Mouse (Mus musculus) embryonic facial prominence, embryonic 13.5 days (tissue): ENCODE data around the gene Arhgap33. TPM values are rescaled to one million over a fixed set of nuclear protein-coding genes. Genes with fewer than 3 reads are reported as not detected.

Experiments
- ATAC-seq: fragments of 200-750 bp; cut with Nextera tagmentation; 2 replicates; pipeline ENCODE4 v1.8.0; 2017; ENCODE audit warnings: low read depth; ENCODE audit not compliant: insufficient number of reproducible peaks, insufficient read depth, low FRiP score, low TSS enrichment
- H3K27ac ChIP-seq: fragments of 300-500 bp; sonication (generic); 2 replicates; pipeline ENCODE4 v1.5.1; 2015; ENCODE audit warnings: moderate library complexity, mild to moderate bottlenecking, inconsistent platforms
- H3K27me3 ChIP-seq: fragments of 300-500 bp; sonication (generic); 2 replicates; pipeline ENCODE4 v1.6.1; 2015; ENCODE audit warnings: mild to moderate bottlenecking, inconsistent platforms
- H3K36me3 ChIP-seq: fragments of 300-500 bp; sonication (generic); 2 replicates; pipeline ENCODE4 v1.6.1; 2015; ENCODE audit warnings: mild to moderate bottlenecking, inconsistent platforms
- H3K4me1 ChIP-seq: fragments of 300-500 bp; sonication (generic); 2 replicates; pipeline ENCODE4 v1.6.1; 2015; ENCODE audit warnings: inconsistent platforms
- H3K4me2 ChIP-seq: fragments of 300-500 bp; sonication (generic); 2 replicates; pipeline ENCODE4 v1.6.1; 2015; ENCODE audit warnings: moderate library complexity, mild to moderate bottlenecking, inconsistent platforms
- H3K4me3 ChIP-seq: fragments of 300-500 bp; sonication (generic); 2 replicates; pipeline ENCODE4 v1.5.1; 2015; ENCODE audit warnings: mild to moderate bottlenecking, inconsistent platforms
- H3K9ac ChIP-seq: fragments of 300-500 bp; sonication (generic); 2 replicates; pipeline ENCODE4 v1.6.1; 2015; ENCODE audit warnings: mild to moderate bottlenecking, inconsistent platforms
- H3K9me3 ChIP-seq: fragments of 300-500 bp; sonication (generic); 2 replicates; pipeline ENCODE4 v1.6.1; 2016; ENCODE audit warnings: inconsistent platforms
- WGBS: fragments of 180-500 bp; shearing (Covaris S2); methylation state at CpG from one replicate; pipeline ENCODE4 v1.1.7; 2015; ENCODE audit warnings: mixed read lengths; 5-methylcytosine and 5-hydroxymethylcytosine counted together
- polyA plus RNA-seq: library from polyadenylated mRNA; unstranded; fragments of >200 nt; fragmentation: Nextera tagmentation; extraction: Ambion mirVana; gene quantifications from 2 replicates; pipeline ENCODE4 v1.2.1, GENCODE M21; 2015

Arhgap33 gene
- polyA plus RNA-seq, 1 experiment from 2014 or later = 17.5 TPM

- H3K4me1 ChIP-seq = peaks cover 20% of the 10 kb centered on the region
- H3K27ac ChIP-seq = peak overlapping the region; percentile 99
- peaks cover 43% of the 10 kb centered on the region for H3K36me3 ChIP-seq
- H3K4me2 ChIP-seq = peak overlapping the region; percentile 94
- peak; percentile 60 for ATAC-seq
- H3K9me3 ChIP-seq = no peaks in the 10 kb centered on the region
- 2% methylated on average over 10 of the region's 10 CpGs for WGBS
- H3K9ac ChIP-seq = peak overlapping the region; percentile 82
- H3K4me3 ChIP-seq = peak overlapping the region; percentile 61
- H3K27me3 ChIP-seq = no peaks in the 10 kb centered on the region
Observed at GRCm38 (mm10) chr7:30551445-30552101, 16.7 kb upstream of the Arhgap33 start.

GRCm38 (mm10) chr7:30550603-30551002 lies 15.7 kb upstream of the Arhgap33 start:
- H3K27ac ChIP-seq = no peak overlapping the region
- ATAC-seq = no peak
- H3K36me3 ChIP-seq = peaks cover 43% of the 10 kb centered on the region
- no peak overlapping the region for H3K9ac ChIP-seq
- WGBS = 95% methylated on average over 1 of the region's 1 CpGs
- no peaks in the 10 kb centered on the region for H3K9me3 ChIP-seq
- H3K4me3 ChIP-seq = no peak overlapping the region
- H3K4me2 ChIP-seq = no peak overlapping the region
- peaks cover 20% of the 10 kb centered on the region for H3K4me1 ChIP-seq
- no peaks in the 10 kb centered on the region for H3K27me3 ChIP-seq

- Histone ChIP-seq H3K27me3 (no peaks in the 10 kb centered on the region), H3K9ac (no peak overlapping the region), H3K4me2 (no peak overlapping the region), H3K4me3 (no peak overlapping the region), H3K36me3 (peaks cover 38% of the 10 kb centered on the region), H3K9me3 (no peaks in the 10 kb centered on the region), H3K27ac (no peak overlapping the region), H3K4me1 (peaks cover 20% of the 10 kb centered on the region)
- 89% methylated on average over 2 of the region's 2 CpGs for WGBS
- ATAC-seq = no peak
Observed at GRCm38 (mm10) chr7:30549880-30550279, 15.0 kb upstream of the Arhgap33 start.

GRCm38 (mm10) chr7:30544327-30544726 lies 9.5 kb upstream of the Arhgap33 start:
- Histone ChIP-seq H3K9ac (no peak overlapping the region), H3K4me3 (no peak overlapping the region), H3K9me3 (no peaks in the 10 kb centered on the region), H3K27me3 (no peaks in the 10 kb centered on the region), H3K36me3 (peaks cover 58% of the 10 kb centered on the region), H3K4me1 (no peaks in the 10 kb centered on the region), H3K4me2 (no peak overlapping the region), H3K27ac (no peak overlapping the region)
- 93% methylated on average over 2 of the region's 2 CpGs for WGBS
- ATAC-seq = no peak

GRCm38 (mm10) chr7:30540572-30540971 lies 5.7 kb upstream of the Arhgap33 start:
- H3K9ac ChIP-seq = 0 out of 2 replicates have a peak overlapping the region, but pooled peaks have one; percentile 27
- H3K4me3 ChIP-seq = no peak overlapping the region
- no peak overlapping the region for H3K4me2 ChIP-seq
- peaks cover 43% of the 10 kb centered on the region for H3K36me3 ChIP-seq
- H3K9me3 ChIP-seq = no peaks in the 10 kb centered on the region
- H3K27ac ChIP-seq = no peak overlapping the region
- 92% methylated on average over 7 of the region's 7 CpGs for WGBS
- H3K4me1 ChIP-seq = peaks cover under 1% of the 10 kb centered on the region
- no peaks in the 10 kb centered on the region for H3K27me3 ChIP-seq
- ATAC-seq = no peak

GRCm38 (mm10) chr7:30533941-30534632 lies 773 bp downstream of the Arhgap33 start:
- WGBS = 6% methylated on average over 25 of the region's 26 CpGs
- peak overlapping the region; percentile 78 for H3K9ac ChIP-seq
- peak overlapping the region; percentile 76 for H3K4me2 ChIP-seq
- no peak for ATAC-seq
- no peaks in the 10 kb centered on the region for H3K27me3 ChIP-seq
- peak overlapping the region; percentile 70 for H3K4me3 ChIP-seq
- peak overlapping the region; percentile 71 for H3K27ac ChIP-seq
- H3K36me3 ChIP-seq = peaks cover 40% of the 10 kb centered on the region
- peaks cover 34% of the 10 kb centered on the region for H3K4me1 ChIP-seq
- no peaks in the 10 kb centered on the region for H3K9me3 ChIP-seq

- Histone ChIP-seq H3K4me1 (peaks cover 34% of the 10 kb centered on the region), H3K9me3 (no peaks in the 10 kb centered on the region), H3K4me3 (no peak overlapping the region; the same call in 1 of the 2 replicates), H3K4me2 (peak overlapping the region; percentile 76), H3K36me3 (peaks cover 43% of the 10 kb centered on the region), H3K9ac (peak overlapping the region; percentile 78), H3K27ac (no peak overlapping the region), H3K27me3 (no peaks in the 10 kb centered on the region)
- 19% methylated on average over 8 of the region's 8 CpGs for WGBS
- no peak for ATAC-seq
Observed at GRCm38 (mm10) chr7:30532931-30533330, 1.9 kb downstream of the Arhgap33 start.

- no peak overlapping the region for H3K4me2 ChIP-seq
- H3K27me3 ChIP-seq = no peaks in the 10 kb centered on the region
- H3K36me3 ChIP-seq = peaks cover 57% of the 10 kb centered on the region
- ATAC-seq = no peak
- no peak overlapping the region for H3K4me3 ChIP-seq
- H3K9ac ChIP-seq = peak overlapping the region; percentile 78
- WGBS = 71% methylated on average over 9 of the region's 9 CpGs
- peaks cover 42% of the 10 kb centered on the region for H3K4me1 ChIP-seq
- no peaks in the 10 kb centered on the region for H3K9me3 ChIP-seq
- no peak overlapping the region for H3K27ac ChIP-seq
Observed at GRCm38 (mm10) chr7:30531291-30531815, 3.5 kb downstream of the Arhgap33 start.

GRCm38 (mm10) chr7:30526981-30527380 lies 7.9 kb downstream of the Arhgap33 start:
- Histone ChIP-seq H3K4me1 (peaks cover 26% of the 10 kb centered on the region), H3K9me3 (no peaks in the 10 kb centered on the region), H3K9ac (peak overlapping the region; percentile 64; the same call in 1 of the 2 replicates), H3K27me3 (no peaks in the 10 kb centered on the region), H3K27ac (peak overlapping the region; percentile 84), H3K4me2 (peak overlapping the region; percentile 53), H3K4me3 (peak overlapping the region; percentile 27), H3K36me3 (peaks cover 93% of the 10 kb centered on the region)
- 78% methylated on average over 14 of the region's 14 CpGs for WGBS
- ATAC-seq = no peak

- Histone ChIP-seq H3K27ac (peak overlapping the region; percentile 84), H3K4me1 (peaks cover 23% of the 10 kb centered on the region), H3K36me3 (peaks cover 88% of the 10 kb centered on the region), H3K4me2 (peak overlapping the region; percentile 53), H3K9me3 (no peaks in the 10 kb centered on the region), H3K4me3 (peak overlapping the region; percentile 27), H3K27me3 (no peaks in the 10 kb centered on the region), H3K9ac (peak overlapping the region; percentile 64)
- ATAC-seq = no peak
- 11% methylated on average over 17 of the region's 17 CpGs for WGBS
Observed at GRCm38 (mm10) chr7:30526399-30526798, 8.5 kb downstream of the Arhgap33 start.

GRCm38 (mm10) chr7:30525954-30526353 lies 8.9 kb downstream of the Arhgap33 start:
- 14% methylated on average over 10 of the region's 10 CpGs for WGBS
- H3K9me3 ChIP-seq = no peaks in the 10 kb centered on the region
- H3K36me3 ChIP-seq = peaks cover 84% of the 10 kb centered on the region
- H3K4me1 ChIP-seq = peaks cover 20% of the 10 kb centered on the region
- H3K4me2 ChIP-seq = peak overlapping the region; percentile 53
- H3K27me3 ChIP-seq = no peaks in the 10 kb centered on the region
- peak overlapping the region; percentile 27 for H3K4me3 ChIP-seq
- H3K27ac ChIP-seq = peak overlapping the region; percentile 84
- H3K9ac ChIP-seq = peak overlapping the region; percentile 64
- no peak for ATAC-seq

GRCm38 (mm10) chr7:30524487-30524886 lies 10.4 kb downstream of the Arhgap33 start:
- peaks cover 70% of the 10 kb centered on the region for H3K36me3 ChIP-seq
- no peak overlapping the region for H3K4me2 ChIP-seq

More at GRCm38 (mm10) chr7:30524487-30524886, 10.4 kb downstream of the Arhgap33 start:
- no peak overlapping the region for H3K9ac ChIP-seq
- ATAC-seq = no peak
- H3K4me1 ChIP-seq = peaks cover 20% of the 10 kb centered on the region
- H3K4me3 ChIP-seq = no peak overlapping the region
- no peak overlapping the region for H3K27ac ChIP-seq
- WGBS = 83% methylated on average over 6 of the region's 6 CpGs
- H3K9me3 ChIP-seq = no peaks in the 10 kb centered on the region
- no peaks in the 10 kb centered on the region for H3K27me3 ChIP-seq
